Mouse (Mus musculus): ENCODE results near the gene 1700010B08Rik. TPM values are rescaled to one million over a fixed set of nuclear protein-coding genes. Genes with fewer than 3 reads are reported as not detected.

The 1700010B08Rik gene
- polyA plus RNA-seq, 1 experiment from 2014 or later = not detected

GRCm38 (mm10) chr2:173712656-173713055 is 6.6 kb upstream of the 1700010B08Rik start:
- no peaks in the 10 kb centered on the region for H3K4me1 ChIP-seq (ENCODE audit: control insufficient read depth, insufficient read depth, low read length)
- ATAC-seq (ENCODE audit: insufficient read depth, low FRiP score, low TSS enrichment) (no peak), DNase-seq (ENCODE audit: low spot score) (peak; percentile 35)
- 37% methylated on average over 10 of the region's 10 CpGs for WGBS
- H3K9ac ChIP-seq (ENCODE audit: low read length) = no peak overlapping the region
- no peak overlapping the region for H3K4me2 ChIP-seq (ENCODE audit: low read depth)
- H3K9me3 ChIP-seq (ENCODE audit: control insufficient read depth, low read length) = no peaks in the 10 kb centered on the region
- H3K27ac ChIP-seq (ENCODE audit: low read depth, low read length) = no peak overlapping the region; the same call in 1 of the 2 replicates
- no peak overlapping the region for H3K4me3 ChIP-seq (ENCODE audit: low read depth, low read length)
- no peaks in the 10 kb centered on the region for H3K27me3 ChIP-seq (ENCODE audit: control insufficient read depth, insufficient read depth, low read length)
- peaks cover 2% of the 10 kb centered on the region for H3K36me3 ChIP-seq (ENCODE audit: control insufficient read depth, insufficient read depth, low read length)

DNA sequence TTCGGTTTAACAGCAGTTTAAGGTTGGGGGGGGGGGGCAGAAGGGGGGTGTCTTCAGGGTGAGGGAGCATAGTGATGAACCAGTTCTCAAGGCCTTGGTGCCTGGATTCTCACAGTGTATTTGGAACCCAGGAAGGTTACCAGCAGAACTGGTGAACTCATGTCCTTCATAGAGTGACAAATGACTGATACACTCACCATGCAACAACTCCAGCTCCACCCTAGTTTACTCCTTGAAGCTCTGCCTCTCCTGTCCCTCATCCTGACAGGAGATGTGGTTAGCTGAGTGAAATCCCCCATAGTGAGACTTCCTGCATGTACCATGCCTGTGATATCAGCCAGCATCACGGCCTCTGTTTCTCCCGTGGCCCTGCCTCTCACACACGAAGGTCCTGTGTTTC is 6.0 kb upstream of the 1700010B08Rik start:
- H3K9me3 ChIP-seq (ENCODE audit: control insufficient read depth, low read length) = no peaks in the 10 kb centered on the region
- H3K4me1 ChIP-seq (ENCODE audit: control insufficient read depth, insufficient read depth, low read length) = no peaks in the 10 kb centered on the region
- no peak overlapping the region for H3K27ac ChIP-seq (ENCODE audit: low read depth, low read length)
- no peak overlapping the region for H3K4me3 ChIP-seq (ENCODE audit: low read depth, low read length)
- H3K27me3 ChIP-seq (ENCODE audit: control insufficient read depth, insufficient read depth, low read length) = no peaks in the 10 kb centered on the region
- WGBS = 68% methylated on average over 4 of the region's 4 CpGs
- H3K4me2 ChIP-seq (ENCODE audit: low read depth) = no peak overlapping the region
- ATAC-seq (ENCODE audit: insufficient read depth, low FRiP score, low TSS enrichment) (no peak), DNase-seq (ENCODE audit: low spot score) (no peak)
- no peak overlapping the region for H3K9ac ChIP-seq (ENCODE audit: low read length)
- H3K36me3 ChIP-seq (ENCODE audit: control insufficient read depth, insufficient read depth, low read length) = peaks cover 2% of the 10 kb centered on the region

DNA sequence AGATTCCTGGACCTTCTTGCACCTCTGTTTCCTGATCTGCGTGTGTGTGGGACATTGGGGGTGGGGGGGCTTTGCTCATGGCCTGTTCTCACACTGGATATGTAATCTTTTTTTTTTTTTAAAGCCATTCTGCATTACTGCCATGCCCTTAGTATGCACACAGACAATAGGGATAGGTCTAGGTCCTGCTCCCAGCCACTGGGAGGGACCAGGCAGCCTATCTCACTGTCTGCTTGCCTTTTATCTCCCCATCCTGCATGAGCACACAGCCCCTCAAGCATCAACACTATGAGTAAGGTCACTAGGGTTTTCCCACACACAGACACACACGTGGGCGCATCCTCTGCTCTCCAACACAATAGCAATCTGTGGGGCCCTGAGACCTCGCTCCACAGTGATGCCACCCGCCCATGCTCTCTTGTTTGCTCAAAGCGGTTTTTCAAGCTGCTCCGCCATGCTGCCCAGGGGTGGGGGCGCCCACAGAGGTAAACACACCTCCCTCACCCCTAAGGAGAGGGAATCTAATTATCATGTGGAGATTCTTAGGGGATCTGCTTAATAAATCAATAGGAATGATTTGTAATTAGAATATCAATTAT is 4.5 kb upstream of the 1700010B08Rik start:
- 0 out of 2 replicates have a peak overlapping the region, but pooled peaks have one; percentile 0 for H3K27ac ChIP-seq (ENCODE audit: low read depth, low read length)
- no peaks in the 10 kb centered on the region for H3K4me1 ChIP-seq (ENCODE audit: control insufficient read depth, insufficient read depth, low read length)
- H3K9me3 ChIP-seq (ENCODE audit: control insufficient read depth, low read length) = no peaks in the 10 kb centered on the region
- H3K27me3 ChIP-seq (ENCODE audit: control insufficient read depth, insufficient read depth, low read length) = no peaks in the 10 kb centered on the region
- DNase-seq (ENCODE audit: low spot score) = no peak
- no peak overlapping the region for H3K4me2 ChIP-seq (ENCODE audit: low read depth)
- H3K9ac ChIP-seq (ENCODE audit: low read length) = no peak overlapping the region
- 57% methylated on average over 8 of the region's 8 CpGs for WGBS
- H3K36me3 ChIP-seq (ENCODE audit: control insufficient read depth, insufficient read depth, low read length) = no peaks in the 10 kb centered on the region
- peak; percentile 48; the same call in 1 of the 2 replicates for ATAC-seq (ENCODE audit: insufficient read depth, low FRiP score, low TSS enrichment)
- H3K4me3 ChIP-seq (ENCODE audit: low read depth, low read length) = no peak overlapping the region

DNA sequence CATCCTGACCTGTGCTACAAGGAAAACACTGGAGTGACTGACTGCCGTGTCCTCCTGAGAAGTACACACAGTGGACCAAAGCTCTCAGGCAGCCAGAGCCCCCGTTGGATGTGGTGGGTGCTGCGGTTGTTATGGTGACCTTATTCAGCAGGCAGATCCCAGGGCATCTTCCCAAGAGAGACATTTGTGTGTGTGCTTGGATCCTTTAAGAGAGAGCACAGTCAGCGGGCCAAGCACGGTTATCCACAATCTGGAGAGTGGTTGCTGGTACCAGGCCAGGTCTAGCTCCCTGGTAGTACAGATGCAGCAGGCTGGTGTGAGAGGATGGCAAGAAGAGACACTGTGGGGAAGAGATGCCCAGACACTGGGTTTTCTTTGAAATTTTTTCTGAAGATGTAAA is 2.2 kb upstream of the 1700010B08Rik start:
- H3K4me2 ChIP-seq (ENCODE audit: low read depth) = no peak overlapping the region
- no peak overlapping the region for H3K27ac ChIP-seq (ENCODE audit: low read depth, low read length)
- no peaks in the 10 kb centered on the region for H3K36me3 ChIP-seq (ENCODE audit: control insufficient read depth, insufficient read depth, low read length)
- ATAC-seq (ENCODE audit: insufficient read depth, low FRiP score, low TSS enrichment) (no peak), DNase-seq (ENCODE audit: low spot score) (no peak)
- no peaks in the 10 kb centered on the region for H3K27me3 ChIP-seq (ENCODE audit: control insufficient read depth, insufficient read depth, low read length)
- no peak overlapping the region for H3K9ac ChIP-seq (ENCODE audit: low read length)
- no peaks in the 10 kb centered on the region for H3K9me3 ChIP-seq (ENCODE audit: control insufficient read depth, low read length)
- no peaks in the 10 kb centered on the region for H3K4me1 ChIP-seq (ENCODE audit: control insufficient read depth, insufficient read depth, low read length)
- WGBS = 90% methylated on average over 5 of the region's 5 CpGs
- H3K4me3 ChIP-seq (ENCODE audit: low read depth, low read length) = no peak overlapping the region

DNA sequence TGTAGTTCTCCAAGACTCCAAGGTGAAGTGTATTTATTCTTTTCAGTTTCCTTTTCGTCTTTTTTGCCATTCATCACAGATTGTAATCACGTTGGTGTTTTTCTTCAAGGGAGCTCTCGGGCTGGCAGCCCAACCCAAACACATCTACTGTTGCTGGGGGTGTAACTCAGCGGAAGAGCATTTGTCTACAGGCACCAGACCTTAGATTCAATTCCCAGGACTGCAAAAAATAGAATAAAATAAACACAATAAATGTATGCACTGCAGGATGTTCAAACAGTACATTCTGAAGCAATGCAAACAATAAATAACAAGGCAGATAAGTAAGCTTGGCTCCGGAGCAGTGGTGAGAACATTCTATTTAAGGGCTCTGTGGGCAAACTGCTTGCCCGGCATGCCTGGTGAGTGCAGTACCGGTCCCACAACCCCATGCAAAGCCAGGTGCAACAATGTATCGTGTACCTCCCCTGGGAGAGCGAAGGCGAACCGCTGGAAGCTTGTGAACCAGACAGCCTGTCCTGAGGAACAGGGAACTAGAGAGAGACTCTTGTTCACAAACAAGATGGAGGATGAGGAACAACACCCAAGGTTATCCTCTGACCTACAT is 3.1 kb downstream of the 1700010B08Rik start:
- no peak overlapping the region for H3K9ac ChIP-seq (ENCODE audit: low read length)
- no peaks in the 10 kb centered on the region for H3K27me3 ChIP-seq (ENCODE audit: control insufficient read depth, insufficient read depth, low read length)
- WGBS = 84% methylated on average over 11 of the region's 11 CpGs
- no peaks in the 10 kb centered on the region for H3K9me3 ChIP-seq (ENCODE audit: control insufficient read depth, low read length)
- no peak overlapping the region for H3K4me2 ChIP-seq (ENCODE audit: low read depth)
- H3K4me1 ChIP-seq (ENCODE audit: control insufficient read depth, insufficient read depth, low read length) = 0 out of 2 replicates have a peak, but pooled peaks cover 4% of the 10 kb centered on the region
- H3K4me3 ChIP-seq (ENCODE audit: low read depth, low read length) = no peak overlapping the region
- ATAC-seq (ENCODE audit: insufficient read depth, low FRiP score, low TSS enrichment) (no peak), DNase-seq (ENCODE audit: low spot score) (no peak)
- no peaks in the 10 kb centered on the region for H3K36me3 ChIP-seq (ENCODE audit: control insufficient read depth, insufficient read depth, low read length)
- no peak overlapping the region for H3K27ac ChIP-seq (ENCODE audit: low read depth, low read length)

- H3K4me3 ChIP-seq (ENCODE audit: low read depth, low read length) = no peak overlapping the region
- no peaks in the 10 kb centered on the region for H3K36me3 ChIP-seq (ENCODE audit: control insufficient read depth, insufficient read depth, low read length)
- 0 out of 2 replicates have a peak, but pooled peaks cover 4% of the 10 kb centered on the region for H3K4me1 ChIP-seq (ENCODE audit: control insufficient read depth, insufficient read depth, low read length)
- no peaks in the 10 kb centered on the region for H3K9me3 ChIP-seq (ENCODE audit: control insufficient read depth, low read length)
- no peaks in the 10 kb centered on the region for H3K27me3 ChIP-seq (ENCODE audit: control insufficient read depth, insufficient read depth, low read length)
- no peak overlapping the region for H3K9ac ChIP-seq (ENCODE audit: low read length)
- H3K27ac ChIP-seq (ENCODE audit: low read depth, low read length) = peak overlapping the region; percentile 45; the same call in 1 of the 2 replicates
- DNase-seq (ENCODE audit: low spot score) = peak; percentile 70
- 27% methylated on average over 14 of the region's 14 CpGs for WGBS
- ATAC-seq (ENCODE audit: insufficient read depth, low FRiP score, low TSS enrichment) = peak; percentile 68
- H3K4me2 ChIP-seq (ENCODE audit: low read depth) = no peak overlapping the region
These were observed 5.2 kb downstream of the 1700010B08Rik start for GRCm38 (mm10) chr2:173724382-173724781.

DNA sequence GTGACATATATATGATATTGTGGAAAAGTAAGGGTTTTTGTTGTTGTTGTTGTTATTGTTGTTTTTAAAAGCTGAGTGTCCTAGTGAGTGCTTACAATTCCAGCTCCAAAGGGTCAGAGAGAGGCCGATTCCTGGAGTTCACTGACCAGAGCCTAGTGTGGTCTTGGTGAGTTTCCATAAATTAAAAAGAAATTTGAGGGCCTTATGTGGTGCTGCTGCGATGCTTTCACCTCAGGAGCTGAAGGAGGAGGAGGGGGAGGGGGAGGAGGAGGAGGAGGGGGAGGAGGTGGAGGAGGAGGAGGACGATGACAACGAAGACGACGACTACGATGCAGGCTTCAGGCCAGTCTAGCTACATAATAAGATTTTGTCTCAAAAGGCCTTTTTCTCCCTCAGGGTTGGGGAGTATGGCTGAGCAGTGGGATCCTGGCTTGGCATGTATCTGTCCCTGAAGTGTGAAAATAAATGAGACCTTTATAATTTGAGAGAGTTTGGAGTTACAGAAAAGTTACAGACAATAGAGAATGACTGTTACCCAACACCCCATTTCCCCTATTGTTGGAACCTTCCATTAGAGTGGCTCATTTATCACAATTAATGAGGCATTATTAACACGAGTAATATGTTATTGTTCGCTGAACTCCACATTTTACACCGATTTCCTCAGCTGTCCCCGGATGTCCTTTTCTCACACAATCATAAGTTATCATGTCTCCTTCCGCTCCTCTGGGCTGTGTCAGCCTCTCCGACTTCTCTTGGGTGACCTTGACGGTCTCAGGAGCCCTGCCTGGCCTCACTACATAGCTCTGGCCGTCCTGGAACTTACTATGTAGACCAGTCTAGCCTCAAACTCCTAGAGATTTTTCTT is 6.0 kb downstream of the 1700010B08Rik start:
- H3K4me3 ChIP-seq (ENCODE audit: low read depth, low read length) = no peak overlapping the region
- no peaks in the 10 kb centered on the region for H3K9me3 ChIP-seq (ENCODE audit: control insufficient read depth, low read length)
- peak; percentile 46 for DNase-seq (ENCODE audit: low spot score)
- 41% methylated on average over 15 of the region's 15 CpGs for WGBS
- no peak overlapping the region for H3K4me2 ChIP-seq (ENCODE audit: low read depth)
- H3K27me3 ChIP-seq (ENCODE audit: control insufficient read depth, insufficient read depth, low read length) = no peaks in the 10 kb centered on the region
- no peak overlapping the region for H3K9ac ChIP-seq (ENCODE audit: low read length)
- H3K27ac ChIP-seq (ENCODE audit: low read depth, low read length) = peak overlapping the region; percentile 45; the same call in 1 of the 2 replicates
- H3K4me1 ChIP-seq (ENCODE audit: control insufficient read depth, insufficient read depth, low read length) = peaks cover 4% of the 10 kb centered on the region; the same call in 1 of the 2 replicates
- no peaks in the 10 kb centered on the region for H3K36me3 ChIP-seq (ENCODE audit: control insufficient read depth, insufficient read depth, low read length)
- peak; percentile 84 for ATAC-seq (ENCODE audit: insufficient read depth, low FRiP score, low TSS enrichment)

GRCm38 (mm10) chr2:173725819-173726218 is 6.6 kb downstream of the 1700010B08Rik start:
- no peak for ATAC-seq (ENCODE audit: insufficient read depth, low FRiP score, low TSS enrichment)
- 75% methylated on average over 4 of the region's 4 CpGs for WGBS
- H3K27me3 ChIP-seq (ENCODE audit: control insufficient read depth, insufficient read depth, low read length) = no peaks in the 10 kb centered on the region

More at GRCm38 (mm10) chr2:173725819-173726218, 6.6 kb downstream of the 1700010B08Rik start:
- Histone ChIP-seq H3K9me3 (ENCODE audit: control insufficient read depth, low read length) (no peaks in the 10 kb centered on the region), H3K4me1 (ENCODE audit: control insufficient read depth, insufficient read depth, low read length) (peaks cover 9% of the 10 kb centered on the region), H3K4me2 (ENCODE audit: low read depth) (no peak overlapping the region), H3K36me3 (ENCODE audit: control insufficient read depth, insufficient read depth, low read length) (no peaks in the 10 kb centered on the region), H3K27ac (ENCODE audit: low read depth, low read length) (no peak overlapping the region), H3K9ac (ENCODE audit: low read length) (no peak overlapping the region), H3K4me3 (ENCODE audit: low read depth, low read length) (no peak overlapping the region)
- DNase-seq (ENCODE audit: low spot score) = no peak

Measured in neural tube, embryonic 11.5 days (tissue).